Mouse (Mus musculus): ENCODE measurements around the gene Aff1. TPM values are rescaled to one million over a fixed set of nuclear protein-coding genes. Genes with fewer than 3 reads are reported as not detected.

The Aff1 gene
- 10 to 100 TPM in 1 of 2 experiments, 1 to 10 TPM in 1; 9.5 to 11.1 TPM for total RNA-seq (2021)

GRCm38 (mm10) chr5:103691624-103692530, at the start of gene Aff1:
TSS of gene Aff1 (plus strand) at chr5:103692374.
- intact Hi-C loops (cut with DNase I): no loop called here
- peak; percentile 56 to 67 for DNase-seq (ENCODE audit: low spot score in 2 of 2)

- intact Hi-C loops (cut with DNase I): no loop called here
- DNase-seq (ENCODE audit: low spot score in 2 of 2): no peak
These were observed 48.0 kb upstream of the Aff1 start for GRCm38 (mm10) chr5:103644167-103644566.

- intact Hi-C loops (cut with DNase I): no loop called here
- no peak for DNase-seq (ENCODE audit: low spot score in 2 of 2)
These were observed 44.9 kb upstream of the Aff1 start for GRCm38 (mm10) chr5:103647320-103647719.

- DNase-seq (ENCODE audit: low spot score in 2 of 2): peak in 1 of 2 experiments; percentile 40
- intact Hi-C loops (cut with DNase I): no loop called here
These were observed 37.9 kb upstream of the Aff1 start for GRCm38 (mm10) chr5:103654225-103654624.

DNA sequence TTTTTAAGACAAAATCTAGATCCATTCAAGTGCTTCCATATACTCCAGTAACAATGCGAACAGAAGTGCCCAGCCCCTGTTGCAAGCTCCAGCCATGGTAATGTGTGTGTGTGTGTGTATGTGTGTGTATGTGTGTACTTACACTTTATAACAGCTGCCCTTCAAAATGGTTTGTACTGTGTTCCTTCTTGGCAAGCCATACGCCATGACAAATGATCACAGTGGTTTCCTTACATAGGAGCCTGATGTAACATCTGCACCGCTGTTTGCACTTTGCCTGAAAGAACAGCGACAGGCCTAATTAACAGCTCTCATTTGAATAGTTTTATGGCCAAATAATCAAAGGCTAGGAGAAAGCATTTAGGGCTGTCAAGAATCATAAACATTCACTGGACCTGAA, 37.4 kb upstream of the Aff1 start:
- intact Hi-C loops (cut with DNase I): no loop called here
- DNase-seq (ENCODE audit: low spot score in 2 of 2): no peak

DNA sequence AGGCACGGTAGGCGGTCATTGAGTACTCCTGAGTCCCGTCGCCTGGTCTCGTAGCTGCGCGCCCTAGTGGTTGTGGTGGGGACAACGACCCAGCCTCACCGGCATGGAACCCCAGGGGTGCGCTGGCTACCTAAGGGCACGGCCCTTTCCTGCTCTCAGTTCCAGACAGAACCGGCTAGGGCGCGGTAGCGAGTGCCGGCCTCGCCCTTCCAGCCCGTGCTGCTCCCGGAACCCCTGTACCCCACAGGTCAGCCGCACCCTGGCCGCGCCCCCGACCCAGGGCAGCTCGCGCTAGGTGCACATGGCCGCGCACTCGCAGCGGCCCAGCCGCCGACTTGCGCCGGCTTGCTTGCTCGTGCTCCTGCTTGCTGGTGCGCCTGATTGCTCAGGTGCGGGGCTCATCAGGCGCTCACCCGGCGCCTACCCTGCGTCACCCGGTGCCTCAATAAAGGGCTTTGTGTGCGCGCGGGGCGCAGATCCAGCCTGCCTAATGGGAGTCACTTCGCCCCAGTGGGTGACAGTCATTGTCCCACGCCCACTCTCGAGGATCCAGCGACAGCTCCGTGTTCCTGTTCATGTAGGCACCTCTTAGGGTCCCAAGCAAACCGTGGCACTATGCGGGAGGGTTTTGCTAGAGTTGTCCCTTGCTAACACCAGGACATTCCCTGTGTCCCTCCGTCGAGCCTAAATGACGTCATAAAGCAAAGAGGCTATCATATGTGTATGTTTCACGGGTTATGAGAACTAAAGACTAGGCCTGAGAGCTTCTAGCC, 36.6 kb upstream of the Aff1 start, which contains the start of gene 1700016H13Rik:
Gene 1700016H13Rik (minus strand): TSS at position 665 of the 773 bp plus-strand sequence.
- peak; percentile 38 to 40 for DNase-seq (ENCODE audit: low spot score in 2 of 2)
- intact Hi-C loops (cut with DNase I): no loop called here

DNA sequence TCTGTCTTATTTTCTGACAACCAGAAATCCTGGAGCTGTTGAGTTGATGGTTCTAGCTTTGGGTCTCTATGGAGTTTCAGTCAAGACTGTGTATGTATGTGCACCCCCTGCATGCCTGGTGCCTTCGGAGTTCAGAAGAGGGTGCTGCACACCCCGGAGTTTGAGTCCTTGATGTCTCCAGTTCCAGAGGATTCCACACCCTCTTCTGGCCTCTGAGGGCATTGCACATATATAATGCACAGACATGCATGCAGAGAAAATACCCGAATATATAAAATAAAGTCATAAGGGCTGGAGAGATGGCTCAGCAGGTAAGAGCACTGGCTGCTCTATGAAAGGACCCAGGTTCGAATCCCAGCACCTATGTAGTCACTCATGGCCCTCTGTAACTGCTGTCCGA, 33.3 kb upstream of the Aff1 start:
- peak in 1 of 2 experiments; percentile 8 for DNase-seq (ENCODE audit: low spot score in 2 of 2)
- intact Hi-C loops (cut with DNase I): loop anchor here (1.0 kb wide), 2 partner anchors 303 to 315 kb away; no protein-coding TSS in a partner anchor

DNA sequence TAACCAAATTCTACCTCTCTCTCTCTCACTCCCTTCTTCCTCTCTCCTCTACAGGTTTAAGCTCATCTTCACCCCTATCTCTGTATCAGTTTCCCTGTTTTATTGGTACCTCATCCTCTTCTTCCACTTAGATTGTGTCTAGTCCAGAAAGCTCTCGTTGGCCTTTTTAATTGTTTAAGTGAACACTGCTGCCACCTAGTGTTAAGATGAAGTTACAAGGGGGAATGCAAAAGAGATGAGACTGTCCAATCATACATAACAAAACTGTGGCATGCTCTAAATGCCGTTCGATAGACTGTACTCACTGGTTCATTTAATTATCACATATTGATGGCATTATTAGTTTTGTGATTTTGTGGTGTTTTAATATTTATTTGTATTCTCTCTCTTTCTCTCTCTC, 32.6 kb upstream of the Aff1 start:
- peak; percentile 21 to 54 for DNase-seq (ENCODE audit: low spot score in 2 of 2)

GRCm38 (mm10) chr5:103664932-103665331, 27.2 kb upstream of the Aff1 start:
- intact Hi-C loops (cut with DNase I): no loop called here
- no peak for DNase-seq (ENCODE audit: low spot score in 2 of 2)

More for the DNA sequence above, 32.6 kb upstream of the Aff1 start:
- intact Hi-C loops (cut with DNase I): loop anchor here (1.0 kb wide), 2 partner anchors 303 to 315 kb away; no protein-coding TSS in a partner anchor

DNA sequence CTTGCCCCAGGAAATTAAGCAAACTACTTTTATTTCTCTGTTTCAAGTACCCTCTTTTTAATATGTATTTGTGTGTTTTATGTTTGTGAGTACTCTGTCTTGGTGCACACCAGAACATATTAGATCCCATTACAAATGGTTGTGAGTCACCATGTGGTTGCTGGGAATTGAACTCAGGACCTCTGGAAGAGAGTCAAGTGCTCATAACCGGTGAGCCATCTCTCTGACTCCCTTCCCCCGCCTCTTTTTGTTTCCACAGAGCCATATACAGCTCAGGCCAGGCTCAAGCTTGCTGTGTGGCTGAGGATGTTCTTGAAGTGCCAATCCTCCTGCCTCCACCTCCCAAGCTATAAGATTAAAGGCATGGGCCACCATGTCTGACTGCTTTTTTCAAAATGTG, 26.3 kb upstream of the Aff1 start:
- intact Hi-C loops (cut with DNase I): no loop called here
- no peak for DNase-seq (ENCODE audit: low spot score in 2 of 2)

DNA sequence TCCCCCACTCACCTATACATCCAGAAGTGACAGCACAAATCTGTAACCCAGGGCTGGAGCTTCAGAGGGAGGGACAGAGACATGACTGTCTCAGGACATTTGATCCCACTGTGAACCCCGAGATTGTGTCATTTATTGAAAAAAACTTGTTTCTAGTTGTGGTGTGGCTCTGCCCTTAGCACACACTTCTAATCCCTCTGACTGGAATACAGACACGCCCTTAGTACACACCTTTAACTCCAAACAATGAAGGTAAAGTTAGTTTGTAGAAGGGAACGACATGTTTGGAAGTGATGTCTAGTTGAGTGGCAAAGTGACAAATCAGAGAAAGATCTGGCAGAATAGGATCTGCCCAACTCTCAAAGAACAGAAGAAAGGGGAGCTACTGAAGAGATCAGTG, 20.3 kb upstream of the Aff1 start:
- no peak for DNase-seq (ENCODE audit: low spot score in 2 of 2)
- intact Hi-C loops (cut with DNase I): no loop called here

GRCm38 (mm10) chr5:103673611-103674010, 18.6 kb upstream of the Aff1 start:
- intact Hi-C loops (cut with DNase I): no loop called here
- DNase-seq (ENCODE audit: low spot score in 2 of 2): no peak

DNA sequence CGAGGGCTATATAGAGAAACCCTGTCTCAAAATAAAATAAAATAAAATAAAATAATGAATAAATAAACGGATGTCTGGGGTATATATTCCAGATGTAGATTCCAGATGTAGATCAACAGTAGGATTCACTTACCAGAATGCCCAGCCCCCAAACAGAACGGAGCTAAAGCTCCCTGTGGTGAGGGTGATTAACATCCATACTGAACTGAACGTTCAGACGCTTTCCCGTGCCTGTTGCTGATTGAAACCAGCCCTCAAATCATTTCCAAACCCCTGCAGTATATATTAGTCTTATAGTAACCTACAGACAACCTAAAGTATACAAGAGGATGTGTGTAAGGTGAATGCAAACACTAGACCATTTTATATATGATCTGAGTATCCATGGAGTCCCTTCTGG, 17.7 kb upstream of the Aff1 start:
- intact Hi-C loops (cut with DNase I): no loop called here
- no peak for DNase-seq (ENCODE audit: low spot score in 2 of 2)

GRCm38 (mm10) chr5:103676289-103676881, 15.8 kb upstream of the Aff1 start:
- DNase-seq (ENCODE audit: low spot score in 2 of 2): no peak
- intact Hi-C loops (cut with DNase I): no loop called here

DNA sequence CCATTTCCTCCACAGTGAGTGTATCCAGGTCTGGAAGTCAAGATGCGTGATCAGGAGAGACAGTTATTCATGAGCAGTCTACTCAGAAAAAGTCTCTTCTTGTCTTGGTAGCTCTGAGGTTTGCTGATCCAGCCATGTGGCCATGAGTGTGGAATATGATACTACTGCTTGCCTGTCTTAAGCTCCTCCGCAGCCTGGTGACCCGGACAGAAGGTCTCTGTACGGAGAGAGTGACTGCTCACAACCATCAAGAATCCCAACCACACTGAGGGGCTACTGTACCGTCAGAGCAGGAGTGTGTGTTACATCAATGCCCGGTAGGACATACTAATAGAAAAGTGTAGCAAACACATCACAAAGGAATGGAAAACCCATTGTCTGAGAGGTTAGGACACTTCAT, 14.3 kb upstream of the Aff1 start:
- intact Hi-C loops (cut with DNase I): no loop called here
- DNase-seq (ENCODE audit: low spot score in 2 of 2): no peak

GRCm38 (mm10) chr5:103678974-103679373, 13.2 kb upstream of the Aff1 start:
- no peak for DNase-seq (ENCODE audit: low spot score in 2 of 2)
- intact Hi-C loops (cut with DNase I): no loop called here

DNA sequence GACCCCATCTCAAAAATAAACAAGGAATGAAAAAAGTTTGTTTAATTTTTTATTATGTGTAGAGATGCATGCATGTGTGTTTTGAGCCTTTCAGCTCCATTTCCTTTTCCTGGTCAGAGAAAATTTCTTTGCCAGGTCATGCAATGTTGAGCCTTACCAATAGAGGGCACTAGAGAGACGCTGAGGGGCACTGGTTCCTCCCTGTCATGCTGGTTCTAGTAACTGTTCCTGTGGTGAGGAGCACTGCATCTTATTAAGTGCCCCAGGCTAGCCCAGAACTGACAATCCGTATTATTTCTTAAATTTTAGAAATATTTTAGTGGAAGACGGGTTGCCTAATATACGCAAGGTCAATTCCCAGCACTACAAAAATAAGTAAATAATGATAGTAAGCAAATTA, 11.8 kb upstream of the Aff1 start:
- intact Hi-C loops (cut with DNase I): loop anchor here (5.0 to 10.0 kb wide), 2 partner anchors 162 to 244 kb away; no protein-coding TSS in a partner anchor
- peak; percentile 56 to 77 for DNase-seq (ENCODE audit: low spot score in 2 of 2)

DNA sequence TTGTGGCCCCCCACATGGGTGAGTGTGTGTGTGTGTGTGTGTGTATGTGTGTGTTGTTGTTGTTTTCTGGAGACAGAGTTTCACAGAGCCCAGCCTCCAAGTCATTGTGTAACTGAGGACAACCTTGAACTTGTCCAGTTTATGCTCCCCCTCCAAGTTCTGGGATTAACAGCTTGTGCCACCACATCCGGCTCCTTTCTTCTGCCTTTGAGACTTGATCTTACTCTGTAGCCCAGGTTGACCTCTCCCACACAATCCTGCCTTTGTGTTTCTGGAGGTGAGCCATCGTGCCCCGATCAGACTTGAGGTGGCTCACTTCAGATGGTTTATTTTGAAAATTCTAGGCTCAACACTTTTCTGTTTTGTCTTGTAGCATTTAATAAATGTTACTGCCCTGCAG, 10.3 kb upstream of the Aff1 start:
- intact Hi-C loops (cut with DNase I): loop anchor here (1.0 to 10.0 kb wide), 3 partner anchors 136 to 243 kb away; no protein-coding TSS in a partner anchor

GRCm38 (mm10) chr5:103689645-103690044, 2.5 kb upstream of the Aff1 start:
- DNase-seq (ENCODE audit: low spot score in 2 of 2): no peak
- intact Hi-C loops (cut with DNase I): loop anchor here (10.0 kb wide), 1 partner anchor 235 kb away; no protein-coding TSS in a partner anchor

More for the DNA sequence above, 10.3 kb upstream of the Aff1 start:
- DNase-seq (ENCODE audit: low spot score in 2 of 2): no peak

GRCm38 (mm10) chr5:103690190-103690589, 2.0 kb upstream of the Aff1 start:
- intact Hi-C loops (cut with DNase I): no loop called here
- DNase-seq (ENCODE audit: low spot score in 2 of 2): no peak

Measured in left cerebral cortex, postnatal 25 days (tissue).